Mouse (Mus musculus): ENCODE measurements at regions not wholly inside any gene's neighbourhood (a gene's known extent, or its start where the extent isn't known, plus 50 kb on each side); places are given as distances from the start of the nearest gene placed in this dataset.

- DNase-seq = no peak
These were observed 179.0 kb upstream of the Dmrta1 start for GRCm38 (mm10) chr4:89500232-89500631.

- no peak for DNase-seq
These were observed 180.1 kb upstream of the Cdkn2b start for GRCm38 (mm10) chr4:89490947-89491346.

GRCm38 (mm10) chr4:89487416-89488165, 176.8 kb upstream of the Cdkn2b start:
- DNase-seq = no peak

- DNase-seq = no peak
These were observed 176.1 kb upstream of the Cdkn2b start for GRCm38 (mm10) chr4:89486963-89487362.

- DNase-seq = no peak
These were observed 175.2 kb upstream of the Cdkn2b start for GRCm38 (mm10) chr4:89485981-89486531.

GRCm38 (mm10) chr4:89478646-89479237, 167.9 kb upstream of the Cdkn2b start:
- no peak for DNase-seq

GRCm38 (mm10) chr4:89475848-89476247, 165.0 kb upstream of the Cdkn2b start:
- no peak for DNase-seq

- no peak for DNase-seq
These were observed 164.2 kb upstream of the Cdkn2b start for GRCm38 (mm10) chr4:89474836-89475541.

GRCm38 (mm10) chr4:89471426-89471825, 160.6 kb upstream of the Cdkn2b start:
- DNase-seq = no peak

GRCm38 (mm10) chr4:89470756-89471155, 159.9 kb upstream of the Cdkn2b start:
- no peak for DNase-seq

- DNase-seq = peak; percentile 6
These were observed 159.0 kb upstream of the Cdkn2b start for GRCm38 (mm10) chr4:89469883-89470282.

- no peak for DNase-seq
These were observed 158.6 kb upstream of the Cdkn2b start for GRCm38 (mm10) chr4:89469406-89469805.

GRCm38 (mm10) chr4:89466766-89467165, 155.9 kb upstream of the Cdkn2b start:
- no peak for DNase-seq

- DNase-seq = no peak
These were observed 152.3 kb upstream of the Cdkn2b start for GRCm38 (mm10) chr4:89463121-89463520.

- no peak for DNase-seq
These were observed 149.4 kb upstream of the Cdkn2b start for GRCm38 (mm10) chr4:89460170-89460762.

GRCm38 (mm10) chr4:89459346-89459666, 148.5 kb upstream of the Cdkn2b start:
- no peak for DNase-seq

- no peak for DNase-seq
These were observed 147.9 kb upstream of the Cdkn2b start for GRCm38 (mm10) chr4:89458628-89459345.

GRCm38 (mm10) chr4:89457861-89458260, 147.0 kb upstream of the Cdkn2b start:
- no peak for DNase-seq

- DNase-seq = no peak
These were observed 144.1 kb upstream of the Cdkn2b start for GRCm38 (mm10) chr4:89454926-89455325.

- DNase-seq = no peak
These were observed 142.2 kb upstream of the Cdkn2b start for GRCm38 (mm10) chr4:89453051-89453450.

- DNase-seq = no peak
These were observed 140.9 kb upstream of the Cdkn2b start for GRCm38 (mm10) chr4:89451741-89452140.

GRCm38 (mm10) chr4:89446765-89447487, 136.1 kb upstream of the Cdkn2b start:
- DNase-seq = no peak

All from right cerebral cortex, postnatal 4 days (tissue).